Comparison of ENCODE assay signal across 9 mouse cellular contexts in genomic region chr5:36089243-36089642, GRCm38 (mm10).
DNase-seq lines count a peak whose midpoint lies in the region; ATAC-seq lines count a peak whose summit lies in the region.
"Had no signal": no experiment of that assay in that cellular context is flagged by ENCODE, and none has a peak within 500 bp of the region (broad histone marks: within the 10 kb centered on the region; RNA-seq: fewer than 3 reads in every experiment).

No protein-coding gene starts in this region.

- H3K27ac ChIP-seq in heart, embryonic 12.5 days (ENCODE audit: poor library complexity, severe bottlenecking) = peak overlapping the region; percentile 53
- 0 out of 2 replicates have a peak overlapping the region, but pooled peaks have one; percentile 24 for H3K27ac ChIP-seq in intestine, embryonic 15.5 days

- peaks cover 35% of the 10 kb centered on the region for H3K4me1 ChIP-seq in heart, embryonic 12.5 days (replicated peaks)
- peaks cover 3% of the 10 kb centered on the region; the same call in 1 of the 2 replicates for H3K4me1 ChIP-seq in intestine, embryonic 15.5 days (replicated peaks)

- H3K36me3 ChIP-seq in heart, embryonic 12.5 days = no peaks in the 10 kb centered on the region
- no peaks in the 10 kb centered on the region for H3K36me3 ChIP-seq in intestine, embryonic 15.5 days

- 67% methylated on average over 2 of the region's 2 CpGs for WGBS in heart, embryonic 12.5 days
- WGBS in intestine, embryonic 15.5 days = 74% methylated on average over 2 of the region's 2 CpGs

- ATAC-seq in heart, embryonic 12.5 days (ENCODE audit: insufficient number of reproducible peaks, low FRiP score) = no peak
- ATAC-seq in intestine, embryonic 15.5 days = no peak
- peak; percentile 74 for ATAC-seq in neutrophil, adult 5-6 weeks (ENCODE audit: extremely low read depth, insufficient number of reproducible peaks, low FRiP score, poor library complexity, severe bottlenecking)

- H3K9me3 ChIP-seq in heart, embryonic 12.5 days (replicated peaks) = no peaks in the 10 kb centered on the region
- no peaks in the 10 kb centered on the region for H3K9me3 ChIP-seq in intestine, embryonic 15.5 days

- DNase-seq in heart, postnatal 25 days (ENCODE audit: low spot score) = no peak
- peak; percentile 89 for DNase-seq in A20 (ENCODE audit: low read depth, low spot score)
- no peak for DNase-seq in testis, postnatal 10 days (ENCODE audit: low spot score)
- DNase-seq in left cerebral cortex, adult 8-10 months (ENCODE audit: low spot score in 2 of 2) = no peak
- DNase-seq in left cerebral cortex, postnatal 25 days (ENCODE audit: low spot score in 2 of 2) = no peak

- H3K27me3 ChIP-seq in heart, embryonic 12.5 days (replicated peaks) = no peaks in the 10 kb centered on the region
- H3K27me3 ChIP-seq in intestine, embryonic 15.5 days (replicated peaks) = no peaks in the 10 kb centered on the region

- no peak overlapping the region for H3K4me2 ChIP-seq in heart, embryonic 12.5 days
- no peak overlapping the region for H3K4me2 ChIP-seq in intestine, embryonic 15.5 days (replicated peaks)

- intact Hi-C loops in heart, postnatal 25 days (cut with DNase I) = no loop called here
- intact Hi-C loops in left cerebral cortex, postnatal 25 days (cut with DNase I) = loop anchor here (5.0 kb wide), 1 partner anchor 123 kb away; no protein-coding TSS in a partner anchor

- no peak overlapping the region for H3K4me3 ChIP-seq in heart, embryonic 12.5 days
- no peak overlapping the region for H3K4me3 ChIP-seq in intestine, embryonic 15.5 days (replicated peaks)
- H3K4me3 ChIP-seq: myocyte had no signal

- H3K9ac ChIP-seq in heart, embryonic 12.5 days = no peak overlapping the region
- H3K9ac ChIP-seq in intestine, embryonic 15.5 days = no peak overlapping the region
